Mouse (Mus musculus): ENCODE measurements at regions not wholly inside any gene's neighbourhood (a gene's known extent, or its start where the extent isn't known, plus 50 kb on each side); places are given as distances from the start of the nearest gene placed in this dataset.

GRCm38 (mm10) chr8:101097851-101098250 is 1681.6 kb upstream of the Cdh8 start:
- DNase-seq: peak; percentile 65

Data from right cerebral cortex, adult 18-20 months (tissue).